Mouse (Mus musculus): ENCODE results near the gene Prorsd1.

DNA sequence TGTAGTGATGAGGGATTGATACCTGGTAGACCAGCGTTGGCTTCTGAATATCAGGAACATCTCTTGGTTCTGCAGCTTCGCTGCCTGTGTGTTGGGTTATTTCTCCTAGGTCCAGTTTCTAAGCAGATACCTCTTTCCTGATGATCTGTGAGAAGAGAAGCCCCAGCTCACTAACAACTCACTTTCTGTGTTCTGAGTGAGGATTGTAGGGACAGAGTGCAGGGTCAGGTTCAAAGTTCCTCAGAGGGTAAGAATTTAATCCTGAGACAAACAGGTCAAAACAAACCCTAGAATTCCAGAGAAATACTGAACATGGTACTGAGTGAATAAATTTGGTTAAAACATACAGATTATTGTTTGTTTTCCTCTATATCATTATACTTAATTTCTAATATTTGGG, 48.6 kb upstream of the Prorsd1 start:
- no peak for TF ChIP-seq CTCF (IDR thresholded peaks at IDR 0.05; ENCODE audit: extremely low read depth, insufficient read depth, low read length)
- TF ChIP-seq POLR2A (IDR thresholded peaks at IDR 0.05; ENCODE audit: extremely low read depth, insufficient read depth, low read length), result no peak

All from cortical plate, adult 2 months (tissue).